Mouse (Mus musculus) cerebellum, postnatal 25 days (tissue): ENCODE data around the gene Vwc2l.

ENCODE experiments used
- DNase-seq, 2 experiments: peaks; one replicate each; pipeline ENCODE4 v3.0.0; 2021; ENCODE audit warnings: mixed read lengths in 2 of 2

Vwc2l gene

GRCm38 (mm10) chr1:70913071-70913470, 187.6 kb downstream of the Vwc2l start:
- DNase-seq, result peak in 1 of 2 experiments; percentile 5

GRCm38 (mm10) chr1:70918173-70919036, 192.9 kb downstream of the Vwc2l start:
- no peak for DNase-seq

GRCm38 (mm10) chr1:70933016-70933415, 207.5 kb downstream of the Vwc2l start:
- DNase-seq, result peak; percentile 30 to 65
